Mouse (Mus musculus) MEL (cell line): ENCODE measurements around the gene Tmem269. TPM values are rescaled to one million over a fixed set of nuclear protein-coding genes. Genes with fewer than 3 reads are reported as not detected.
A peak's percentile ranks its signal among the peaks of the same experiment; 100 is the strongest.

ENCODE experiments used
- DNase-seq: peaks from one replicate; pipeline ENCODE4 v3.0.0; 2011; ENCODE audit warnings: low read depth, low spot score
- H3K27ac ChIP-seq: 2 replicates; pipeline ENCODE4 v1.5.1; 2012; ENCODE audit warnings: low read depth, mild to moderate bottlenecking, control low read depth, low read length, moderate library complexity; ENCODE audit not compliant: control insufficient read depth
- H3K27me3 ChIP-seq, 2 experiments: fragments of 150-350 bp in 1 of 2; sonication (generic) in 1 of 2; 2 replicates each; pipeline ENCODE4 v1.6.1; 2012; ENCODE audit warnings: low read length in 2 of 2, mild to moderate bottlenecking in 2 of 2, improper control_type of control experiment in 1 of 2, moderate library complexity in 1 of 2; ENCODE audit not compliant: insufficient read depth in 2 of 2, control insufficient read depth in 1 of 2
- H3K36me3 ChIP-seq, 2 experiments: 2 replicates each; pipeline ENCODE4 v1.6.1; 2012 to 2014; ENCODE audit warnings: low read length in 2 of 2, improper control_type of control experiment in 1 of 2, inconsistent platforms in 1 of 2, mild to moderate bottlenecking in 1 of 2; ENCODE audit not compliant: insufficient read depth in 2 of 2, control insufficient read depth in 1 of 2
- H3K4me1 ChIP-seq, 2 experiments: fragments of 150-350 bp in 1 of 2; sonication (generic) in 1 of 2; 2 replicates each; pipeline ENCODE4 v1.6.1; 2012; ENCODE audit warnings: low read length in 2 of 2, improper control_type of control experiment in 1 of 2, mild to moderate bottlenecking in 1 of 2; ENCODE audit not compliant: insufficient read depth in 2 of 2, control insufficient read depth in 1 of 2
- H3K4me3 ChIP-seq, 2 experiments: fragments of 150-350 bp in 1 of 2; sonication (generic) in 1 of 2; 2 replicates each; pipeline ENCODE4 v1.5.1; 2012; ENCODE audit warnings: low read depth in 2 of 2, low read length in 2 of 2, mild to moderate bottlenecking in 2 of 2, moderate library complexity in 2 of 2, control low read depth in 1 of 2, improper control_type of control experiment in 1 of 2; ENCODE audit not compliant: control insufficient read depth in 1 of 2, insufficient read depth in 1 of 2
- H3K79me2 ChIP-seq: 2 replicates; pipeline ENCODE4 v1.6.1; 2012; ENCODE audit warnings: mild to moderate bottlenecking, low read length, moderate library complexity; ENCODE audit not compliant: control insufficient read depth, poor library complexity, insufficient read depth
- H3K9ac ChIP-seq: 2 replicates; pipeline ENCODE4 v1.6.1; 2012; ENCODE audit warnings: low read depth, mild to moderate bottlenecking, control low read depth, low read length, moderate library complexity; ENCODE audit not compliant: control insufficient read depth, poor library complexity, severe bottlenecking
- H3K9me3 ChIP-seq: fragments of 150-350 bp; sonication (generic); replicated peaks from 2 replicates; pipeline ENCODE4 v1.6.1; 2012; ENCODE audit warnings: mild to moderate bottlenecking, low read length, improper control_type of control experiment, moderate library complexity; ENCODE audit not compliant: insufficient read depth
- CHD1 ChIP-seq: IDR thresholded peaks from 2 replicates; pipeline ENCODE4 v1.6.1; 2012; ENCODE audit warnings: low read depth, mild to moderate bottlenecking, inconsistent platforms, low read length, improper control_type of control experiment
- GABPA ChIP-seq: IDR thresholded peaks from 2 replicates; pipeline ENCODE4 v1.6.1; 2012; ENCODE audit warnings: low read depth, mild to moderate bottlenecking, inconsistent platforms, low read length, improper control_type of control experiment, moderate library complexity
- KAT2A ChIP-seq: conservative IDR thresholded peaks from 2 replicates; pipeline ENCODE4 v1.6.1; 2012; ENCODE audit warnings: low read depth, low read length, improper control_type of control experiment, inconsistent platforms
- MAFK ChIP-seq: IDR thresholded peaks from 2 replicates; pipeline ENCODE4 v1.6.1; 2011; ENCODE audit warnings: low read depth, mild to moderate bottlenecking, low read length, improper control_type of control experiment, borderline replicate concordance
- MEF2A ChIP-seq: IDR thresholded peaks from 2 replicates; pipeline ENCODE4 v1.6.1; 2014; ENCODE audit warnings: low read depth, mild to moderate bottlenecking, inconsistent platforms, low read length, improper control_type of control experiment; ENCODE audit not compliant: poor library complexity, insufficient replicate concordance, severe bottlenecking; ENCODE audit errors: extremely low read depth
- MXI1 ChIP-seq: IDR thresholded peaks from 2 replicates; pipeline ENCODE4 v1.6.1; 2011; ENCODE audit warnings: mild to moderate bottlenecking, low read depth, low read length, improper control_type of control experiment
- MYB ChIP-seq: IDR thresholded peaks from 2 replicates; pipeline ENCODE4 v1.6.1; 2011; ENCODE audit warnings: mild to moderate bottlenecking, low read depth, low read length, improper control_type of control experiment
- MYC ChIP-seq: IDR thresholded peaks from 2 replicates; pipeline ENCODE4 v1.6.1; 2011; ENCODE audit warnings: low read depth, mild to moderate bottlenecking, low read length, improper control_type of control experiment, moderate library complexity
- NELFE ChIP-seq: IDR thresholded peaks from 2 replicates; pipeline ENCODE4 v1.6.1; 2011; ENCODE audit warnings: low read depth, low read length, improper control_type of control experiment
- POLR2AphosphoS2 ChIP-seq: IDR thresholded peaks from 2 replicates; pipeline ENCODE4 v1.6.1; 2011; ENCODE audit warnings: low read length, improper control_type of control experiment
- POLR2AphosphoS5 ChIP-seq: IDR thresholded peaks from 2 replicates; pipeline ENCODE4 v1.6.1; 2012; ENCODE audit warnings: low read depth, borderline replicate concordance, mild to moderate bottlenecking, inconsistent platforms, low read length, moderate library complexity, mixed read lengths
- TAL1 ChIP-seq: IDR thresholded peaks from 2 replicates; pipeline ENCODE4 v1.6.1; 2012; ENCODE audit warnings: mild to moderate bottlenecking, inconsistent platforms, low read length, moderate library complexity, mixed read lengths
- TBP ChIP-seq: IDR thresholded peaks from 2 replicates; pipeline ENCODE4 v1.8.0; 2011; ENCODE audit warnings: low read depth, low read length, improper control_type of control experiment
- UBTF ChIP-seq: IDR thresholded peaks from 2 replicates; pipeline ENCODE4 v1.6.1; 2012; ENCODE audit warnings: low read depth, mild to moderate bottlenecking, inconsistent platforms, low read length, improper control_type of control experiment, moderate library complexity, borderline replicate concordance; ENCODE audit not compliant: insufficient read depth
- USF2 ChIP-seq, 2 experiments: IDR thresholded peaks; 2 replicates each; pipeline ENCODE4 v1.6.1; 2011 to 2012; ENCODE audit warnings: improper control_type of control experiment in 2 of 2, low read length in 2 of 2, borderline replicate concordance in 1 of 2, inconsistent platforms in 1 of 2, low read depth in 1 of 2, mild to moderate bottlenecking in 1 of 2; ENCODE audit not compliant: insufficient read depth in 1 of 2
- ZC3H11A ChIP-seq: IDR thresholded peaks from 2 replicates; pipeline ENCODE4 v1.6.1; 2012; ENCODE audit warnings: low read depth, mild to moderate bottlenecking, inconsistent platforms, low read length, improper control_type of control experiment
- polyA plus RNA-seq, 2 experiments: library from polyadenylated mRNA; stranded (reverse) in 1 of 2; unstranded in 1 of 2; fragments of >175 nt in 1 of 2; fragments of >200 nt in 1 of 2; gene quantifications; 2 replicates each; pipeline versions ENCODE4 v1.2.1 to v1.2.4; 2012; ENCODE audit warnings: low replicate concordance in 2 of 2, low read depth in 1 of 2; ENCODE audit not compliant: insufficient read length in 2 of 2, insufficient read depth in 1 of 2, missing spikeins in 1 of 2
- total RNA-seq: library from RNA; depleted of rRNA; stranded (reverse); fragments of 300-350 nt; gene quantifications from 2 replicates; pipeline ENCODE4 v1.2.3, GENCODE M21; 2012

The Tmem269 gene
- total and polyA plus RNA-seq, 3 experiments: 0.07 TPM; not detected in 2

- peaks cover 16 to 22% of the 10 kb centered on the region in 2 experiments for H3K36me3 ChIP-seq
- H3K27ac ChIP-seq: no peak overlapping the region
- peak; percentile 19; the same call in 1 of the 2 replicates for TF ChIP-seq POLR2AphosphoS2
- no peak for TF ChIP-seq CHD1
- H3K9ac ChIP-seq: no peak overlapping the region
- no peak overlapping the region for H3K4me3 ChIP-seq
- DNase-seq: no peak
- peaks cover 6% of the 10 kb centered on the region for H3K79me2 ChIP-seq
- peaks cover 2 to 20% of the 10 kb centered on the region in 2 experiments for H3K4me1 ChIP-seq
- H3K9me3 ChIP-seq: no peaks in the 10 kb centered on the region
- no peaks in the 10 kb centered on the region for H3K27me3 ChIP-seq
Observed at GRCm38 (mm10) chr4:119178331-119178730, 39.7 kb downstream of the Tmem269 start.

GRCm38 (mm10) chr4:119177702-119178101 lies 40.3 kb downstream of the Tmem269 start:
- H3K36me3 ChIP-seq: peaks cover 15 to 20% of the 10 kb centered on the region in 2 experiments
- TF ChIP-seq ZC3H11A (no peak), POLR2AphosphoS5 (no peak), MYB (no peak), MEF2A (no peak), NELFE (no peak), USF2 (IDR thresholded peaks at IDR 0.05; ENCODE audit: borderline replicate concordance in 1 of 2, insufficient read depth in 1 of 2, low read depth in 1 of 2, low read length in 2 of 2) (no peak), MYC (no peak), GABPA (no peak), TAL1 (no peak), KAT2A (no peak), TBP (no peak), UBTF (no peak), MAFK (no peak), CHD1 (no peak), MXI1 (no peak)
- no peaks in the 10 kb centered on the region for H3K27me3 ChIP-seq
- H3K4me1 ChIP-seq: peaks cover 2 to 23% of the 10 kb centered on the region in 2 experiments
- no peak overlapping the region for H3K9ac ChIP-seq
- H3K4me3 ChIP-seq: no peak overlapping the region
- H3K27ac ChIP-seq: no peak overlapping the region
- no peak for DNase-seq
- H3K79me2 ChIP-seq: peaks cover 10% of the 10 kb centered on the region
- no peaks in the 10 kb centered on the region for H3K9me3 ChIP-seq
